Mouse (Mus musculus): ENCODE data around the gene Cdkn3.
"Not testable (repeated sequence)": the region's sequence is repeated elsewhere in the genome, so short reads cannot be mapped to it uniquely, and the experiment has no call there.

DNA sequence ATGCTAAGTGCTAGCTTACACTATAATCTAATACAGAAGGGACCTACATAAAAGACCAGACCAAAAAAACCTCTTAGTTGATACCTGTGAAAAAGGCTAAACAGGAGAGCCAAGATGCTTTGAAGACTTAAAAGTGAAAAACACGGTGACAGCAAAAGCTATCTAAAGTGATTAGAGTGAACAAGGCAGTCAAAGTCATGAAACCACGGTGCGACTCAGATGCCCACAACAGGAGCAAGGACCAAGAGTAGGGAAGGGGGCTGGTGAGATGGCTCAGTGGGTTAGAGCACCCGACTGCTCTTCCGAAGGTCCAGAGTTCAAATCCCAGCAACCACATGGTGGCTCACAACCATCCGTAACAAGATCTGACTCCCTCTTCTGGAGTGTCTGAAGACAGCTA, 59.6 kb downstream of the Cdkn3 start:
- TF ChIP-seq CTCF (IDR thresholded peaks at IDR 0.05; ENCODE audit: extremely low read depth, insufficient read depth, insufficient read length, insufficient replicate concordance); POLR2A (IDR thresholded peaks at IDR 0.05; ENCODE audit: low read depth, low read length): not testable (repeated sequence)
